Mouse (Mus musculus): ENCODE data around the gene Nid2. TPM values are rescaled to one million over a fixed set of nuclear protein-coding genes. Genes with fewer than 3 reads are reported as not detected.

Nid2 gene
- polyA plus RNA-seq, 1 experiment from 2014 or later: 37.9 TPM

DNA sequence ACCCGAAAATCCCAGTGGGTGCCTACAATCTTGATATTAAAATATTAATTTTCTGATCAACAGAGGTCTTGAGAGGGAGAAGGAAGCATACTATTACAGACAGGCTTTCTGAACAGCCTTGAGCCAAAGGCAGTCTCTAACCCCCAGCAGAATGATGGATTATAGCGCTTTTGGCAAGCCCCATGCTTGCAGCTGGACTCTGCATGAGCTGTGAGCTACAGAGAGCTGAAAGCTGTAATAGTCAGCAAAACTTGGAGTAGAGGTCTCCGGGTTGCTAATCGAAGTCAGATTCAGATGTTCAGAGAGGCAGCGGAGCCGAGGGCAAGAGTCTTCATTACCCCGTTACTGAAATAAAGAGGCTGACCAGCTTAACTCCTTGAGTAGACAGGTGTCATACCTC is 22.3 kb upstream of the Nid2 start:
- no peaks in the 10 kb centered on the region for H3K4me1 ChIP-seq
- H3K9ac ChIP-seq (replicated peaks): no peak overlapping the region
- H3K9me3 ChIP-seq (replicated peaks): no peaks in the 10 kb centered on the region
- H3K27me3 ChIP-seq (replicated peaks): no peaks in the 10 kb centered on the region
- no peak overlapping the region for H3K4me3 ChIP-seq (replicated peaks)
- H3K36me3 ChIP-seq: no peaks in the 10 kb centered on the region
- H3K4me2 ChIP-seq: no peak overlapping the region
- no peak overlapping the region for H3K27ac ChIP-seq (replicated peaks)
- ATAC-seq (ENCODE audit: low FRiP score): no peak
- 80% methylated on average over 7 of the region's 7 CpGs for WGBS

- H3K36me3 ChIP-seq: no peaks in the 10 kb centered on the region
- H3K4me3 ChIP-seq (replicated peaks): no peak overlapping the region
- no peaks in the 10 kb centered on the region for H3K9me3 ChIP-seq (replicated peaks)
- H3K4me2 ChIP-seq: no peak overlapping the region
- H3K27me3 ChIP-seq (replicated peaks): no peaks in the 10 kb centered on the region
- no peak for ATAC-seq (ENCODE audit: low FRiP score)
- H3K9ac ChIP-seq (replicated peaks): no peak overlapping the region
- no peaks in the 10 kb centered on the region for H3K4me1 ChIP-seq
- WGBS: 88% methylated on average over 2 of the region's 2 CpGs
- H3K27ac ChIP-seq (replicated peaks): no peak overlapping the region
Observed at GRCm38 (mm10) chr14:19732097-19732496, 19.0 kb upstream of the Nid2 start.

DNA sequence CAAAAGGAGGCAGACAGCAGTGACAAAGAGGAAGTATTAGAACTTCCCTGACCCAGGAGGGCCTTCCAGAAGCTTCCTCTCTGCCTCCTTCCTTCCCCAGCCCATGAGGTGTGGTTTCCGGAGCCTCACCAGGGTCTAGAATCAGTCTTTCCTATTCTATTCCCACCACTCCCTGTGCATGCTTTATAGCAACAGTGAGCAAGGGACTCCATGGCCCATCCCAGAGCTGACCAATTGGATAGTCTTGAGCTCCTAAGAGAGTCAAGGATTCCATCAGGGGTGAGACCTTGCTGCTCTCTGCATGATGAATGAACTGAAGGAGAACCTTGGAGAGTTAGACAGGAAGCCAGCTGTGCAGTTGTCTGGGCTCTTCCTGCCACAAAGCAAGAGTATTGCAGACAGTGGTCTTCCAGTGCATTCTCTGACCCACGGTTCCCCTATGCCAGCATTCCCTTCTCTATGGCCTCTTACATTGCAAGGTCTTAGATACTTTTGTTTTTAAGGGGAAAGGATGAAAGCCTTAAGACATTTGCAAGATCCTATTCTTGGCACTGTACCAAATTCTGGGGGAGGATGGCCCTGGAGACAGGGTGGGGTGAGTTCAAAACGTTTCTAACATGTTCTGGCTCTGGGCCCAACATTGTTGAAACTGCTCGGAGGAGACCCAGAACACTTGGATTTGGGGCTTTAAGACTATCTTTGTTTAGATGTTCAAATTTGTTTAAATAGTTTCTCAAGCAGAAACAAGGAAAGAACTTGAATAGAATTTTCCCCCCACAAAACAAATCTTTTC is 17.4 kb upstream of the Nid2 start:
- H3K27ac ChIP-seq (replicated peaks): peak overlapping the region; percentile 37
- H3K27me3 ChIP-seq (replicated peaks): no peaks in the 10 kb centered on the region
- no peak overlapping the region for H3K9ac ChIP-seq (replicated peaks)
- WGBS: 49% methylated on average over 4 of the region's 4 CpGs
- H3K4me1 ChIP-seq: peaks cover 11% of the 10 kb centered on the region; the same call in 1 of the 2 replicates
- no peak overlapping the region for H3K4me3 ChIP-seq (replicated peaks)
- H3K9me3 ChIP-seq (replicated peaks): no peaks in the 10 kb centered on the region
- ATAC-seq (ENCODE audit: low FRiP score): no peak
- H3K36me3 ChIP-seq: no peaks in the 10 kb centered on the region
- no peak overlapping the region for H3K4me2 ChIP-seq

DNA sequence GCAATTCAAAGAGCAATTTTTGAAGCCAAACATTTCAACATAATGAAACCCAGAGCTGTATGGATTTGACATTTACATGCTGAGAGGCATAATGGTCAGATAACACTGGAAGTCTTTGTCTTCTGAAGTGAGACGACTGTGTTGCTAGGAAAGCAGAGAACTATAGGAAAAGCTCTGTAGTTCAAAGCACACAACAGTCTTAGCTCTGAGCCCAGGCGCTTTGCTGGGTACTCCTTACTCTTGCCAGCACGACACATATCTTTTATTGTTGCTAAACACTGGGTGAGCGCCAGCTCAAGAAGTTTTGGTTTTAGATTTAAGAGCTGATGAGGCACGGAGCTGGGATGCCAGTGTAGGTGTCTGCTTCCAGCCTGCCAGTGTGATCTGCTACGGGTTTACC is 15.8 kb upstream of the Nid2 start:
- 42% methylated on average over 6 of the region's 6 CpGs for WGBS
- Histone ChIP-seq H3K9ac (replicated peaks) (no peak overlapping the region), H3K4me3 (replicated peaks) (no peak overlapping the region), H3K4me2 (no peak overlapping the region), H3K27me3 (replicated peaks) (no peaks in the 10 kb centered on the region), H3K27ac (replicated peaks) (no peak overlapping the region), H3K36me3 (no peaks in the 10 kb centered on the region), H3K4me1 (peaks cover 12% of the 10 kb centered on the region; the same call in 1 of the 2 replicates), H3K9me3 (replicated peaks) (no peaks in the 10 kb centered on the region)
- no peak for ATAC-seq (ENCODE audit: low FRiP score)

DNA sequence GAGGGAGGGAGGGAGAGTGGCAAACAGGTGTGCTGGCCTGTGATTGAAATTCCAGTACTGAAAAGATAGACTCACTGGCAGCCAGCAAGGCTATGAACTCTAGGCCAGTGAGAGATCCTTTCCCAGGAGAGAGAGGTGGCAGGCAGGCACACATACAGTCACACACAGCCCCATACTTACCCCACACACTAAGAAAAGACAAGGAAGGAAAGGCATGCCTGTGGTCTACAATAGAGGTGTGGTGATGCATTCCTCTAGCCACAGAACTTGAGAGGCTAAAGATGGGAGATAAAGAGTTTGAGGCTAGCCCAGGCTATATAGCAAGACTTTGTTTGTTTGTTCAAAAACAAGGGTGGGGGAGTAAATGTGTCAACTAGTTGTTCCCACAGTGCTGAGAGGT is 13.5 kb upstream of the Nid2 start:
- Histone ChIP-seq H3K4me3 (replicated peaks) (no peak overlapping the region), H3K9ac (replicated peaks) (no peak overlapping the region), H3K4me2 (no peak overlapping the region), H3K36me3 (no peaks in the 10 kb centered on the region), H3K27me3 (replicated peaks) (no peaks in the 10 kb centered on the region), H3K9me3 (replicated peaks) (no peaks in the 10 kb centered on the region), H3K4me1 (peaks cover 12% of the 10 kb centered on the region; the same call in 1 of the 2 replicates), H3K27ac (replicated peaks) (no peak overlapping the region)
- no peak for ATAC-seq (ENCODE audit: low FRiP score)

GRCm38 (mm10) chr14:19738094-19738843 is 12.8 kb upstream of the Nid2 start:
- Histone ChIP-seq H3K36me3 (no peaks in the 10 kb centered on the region), H3K4me2 (no peak overlapping the region), H3K9ac (replicated peaks) (no peak overlapping the region), H3K4me3 (replicated peaks) (no peak overlapping the region), H3K27me3 (replicated peaks) (no peaks in the 10 kb centered on the region), H3K27ac (replicated peaks) (peak overlapping the region; percentile 54; the same call in 1 of the 2 replicates), H3K9me3 (replicated peaks) (no peaks in the 10 kb centered on the region), H3K4me1 (peaks cover 12% of the 10 kb centered on the region; the same call in 1 of the 2 replicates)
- 27% methylated on average over 5 of the region's 5 CpGs for WGBS
- no peak for ATAC-seq (ENCODE audit: low FRiP score)

- no peak overlapping the region for H3K4me2 ChIP-seq
- H3K27ac ChIP-seq (replicated peaks): no peak overlapping the region
- peaks cover 12% of the 10 kb centered on the region; the same call in 1 of the 2 replicates for H3K4me1 ChIP-seq
- H3K27me3 ChIP-seq (replicated peaks): no peaks in the 10 kb centered on the region
- no peak overlapping the region for H3K9ac ChIP-seq (replicated peaks)
- no peaks in the 10 kb centered on the region for H3K9me3 ChIP-seq (replicated peaks)
- 48% methylated on average over 9 of the region's 9 CpGs for WGBS
- H3K36me3 ChIP-seq: no peaks in the 10 kb centered on the region
- ATAC-seq (ENCODE audit: low FRiP score): no peak
- no peak overlapping the region for H3K4me3 ChIP-seq (replicated peaks)
Observed at GRCm38 (mm10) chr14:19739416-19740146, 11.5 kb upstream of the Nid2 start.

DNA sequence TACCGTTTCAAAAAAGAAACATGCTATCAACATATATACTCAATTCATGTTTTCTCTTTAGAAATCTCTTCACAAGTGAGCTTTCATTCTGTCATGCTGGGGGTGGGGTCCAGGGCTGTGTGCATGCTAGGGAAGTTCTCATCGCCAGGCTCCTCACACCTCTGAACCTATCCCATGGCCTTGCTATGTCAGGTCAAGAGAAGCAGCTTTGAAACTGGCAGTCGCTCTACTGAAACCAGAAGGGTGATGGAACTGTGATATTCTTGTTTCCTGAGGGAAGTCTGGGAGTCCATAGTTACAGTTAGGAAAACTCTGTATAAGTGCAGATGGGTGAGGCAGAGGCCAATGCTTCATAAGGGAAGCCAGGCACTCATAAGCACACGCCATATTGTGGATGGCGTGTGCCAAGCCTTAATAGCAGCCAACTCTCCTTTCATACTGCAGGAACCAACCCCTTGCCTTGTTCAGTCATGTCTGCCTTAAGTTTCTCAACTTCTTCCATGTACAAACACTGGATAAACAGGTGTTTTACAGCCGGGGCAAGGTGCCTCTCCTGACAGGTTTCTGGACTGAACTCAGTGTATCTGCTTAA is 10.8 kb upstream of the Nid2 start:
- Histone ChIP-seq H3K36me3 (no peaks in the 10 kb centered on the region), H3K27me3 (replicated peaks) (no peaks in the 10 kb centered on the region), H3K27ac (replicated peaks) (no peak overlapping the region), H3K9me3 (replicated peaks) (no peaks in the 10 kb centered on the region), H3K4me2 (no peak overlapping the region), H3K4me1 (peaks cover 12% of the 10 kb centered on the region; the same call in 1 of the 2 replicates), H3K4me3 (replicated peaks) (no peak overlapping the region), H3K9ac (replicated peaks) (no peak overlapping the region)
- 92% methylated on average over 6 of the region's 6 CpGs for WGBS
- ATAC-seq (ENCODE audit: low FRiP score): no peak

GRCm38 (mm10) chr14:19744876-19745275 is 6.2 kb upstream of the Nid2 start:
- no peak overlapping the region for H3K9ac ChIP-seq (replicated peaks)
- H3K4me3 ChIP-seq (replicated peaks): no peak overlapping the region
- H3K27ac ChIP-seq (replicated peaks): no peak overlapping the region
- no peak for ATAC-seq (ENCODE audit: low FRiP score)
- 0 out of 2 replicates have a peak, but pooled peaks cover 2% of the 10 kb centered on the region for H3K27me3 ChIP-seq (replicated peaks)
- no peaks in the 10 kb centered on the region for H3K36me3 ChIP-seq
- no peak overlapping the region for H3K4me2 ChIP-seq
- no peaks in the 10 kb centered on the region for H3K9me3 ChIP-seq (replicated peaks)
- WGBS: 88% methylated on average over 5 of the region's 5 CpGs
- no peaks in the 10 kb centered on the region for H3K4me1 ChIP-seq

DNA sequence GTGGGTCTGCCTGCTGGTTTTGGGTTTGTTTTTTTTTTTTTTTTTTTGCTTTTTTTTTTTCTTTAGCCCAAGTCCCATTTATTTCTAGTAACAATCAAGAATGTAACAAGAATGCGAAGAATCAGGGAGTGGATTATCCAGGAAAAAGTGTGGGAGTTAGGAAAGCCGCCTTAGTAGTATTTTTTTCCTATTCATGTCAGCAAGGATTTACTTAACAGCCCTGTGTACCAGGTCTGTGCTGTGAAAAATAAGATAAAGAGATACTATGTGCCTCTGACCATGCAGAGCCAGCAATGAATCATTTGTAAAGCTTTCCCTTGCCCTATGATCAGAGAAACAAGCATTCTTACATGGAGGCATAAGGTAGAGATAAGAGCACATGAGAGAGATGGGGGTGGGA is 4.8 kb upstream of the Nid2 start:
- H3K4me3 ChIP-seq (replicated peaks): no peak overlapping the region
- WGBS: 89% methylated on average over 2 of the region's 2 CpGs
- H3K27me3 ChIP-seq (replicated peaks): peaks cover 15% of the 10 kb centered on the region
- H3K4me2 ChIP-seq: no peak overlapping the region
- H3K9ac ChIP-seq (replicated peaks): no peak overlapping the region
- H3K27ac ChIP-seq (replicated peaks): no peak overlapping the region
- no peaks in the 10 kb centered on the region for H3K36me3 ChIP-seq
- H3K9me3 ChIP-seq (replicated peaks): no peaks in the 10 kb centered on the region
- H3K4me1 ChIP-seq: peaks cover 13% of the 10 kb centered on the region
- ATAC-seq (ENCODE audit: low FRiP score): no peak

GRCm38 (mm10) chr14:19746731-19747130 is 4.3 kb upstream of the Nid2 start:
- peaks cover 17% of the 10 kb centered on the region for H3K27me3 ChIP-seq (replicated peaks)
- ATAC-seq (ENCODE audit: low FRiP score): no peak
- H3K27ac ChIP-seq (replicated peaks): no peak overlapping the region
- H3K4me1 ChIP-seq: peaks cover 17% of the 10 kb centered on the region
- H3K9ac ChIP-seq (replicated peaks): no peak overlapping the region
- H3K4me2 ChIP-seq: no peak overlapping the region
- no peak overlapping the region for H3K4me3 ChIP-seq (replicated peaks)
- no peaks in the 10 kb centered on the region for H3K36me3 ChIP-seq
- WGBS: 86% methylated on average over 2 of the region's 2 CpGs
- no peaks in the 10 kb centered on the region for H3K9me3 ChIP-seq (replicated peaks)
